Mouse (Mus musculus) liver, adult 2 months (tissue): ENCODE data around the gene Got2.

Source experiments
- CTCF ChIP-seq: fragments of 200-500 bp; IDR thresholded peaks from 2 replicates; pipeline ENCODE4 v1.5.1; 2011; ENCODE audit warnings: low read depth, low read length, control low read depth
- POLR2A ChIP-seq: fragments of 200-500 bp; IDR thresholded peaks from 2 replicates; pipeline ENCODE4 v1.6.1; 2011; ENCODE audit warnings: low read length, control low read depth; ENCODE audit not compliant: insufficient read depth; ENCODE audit errors: extremely low read depth

DNA sequence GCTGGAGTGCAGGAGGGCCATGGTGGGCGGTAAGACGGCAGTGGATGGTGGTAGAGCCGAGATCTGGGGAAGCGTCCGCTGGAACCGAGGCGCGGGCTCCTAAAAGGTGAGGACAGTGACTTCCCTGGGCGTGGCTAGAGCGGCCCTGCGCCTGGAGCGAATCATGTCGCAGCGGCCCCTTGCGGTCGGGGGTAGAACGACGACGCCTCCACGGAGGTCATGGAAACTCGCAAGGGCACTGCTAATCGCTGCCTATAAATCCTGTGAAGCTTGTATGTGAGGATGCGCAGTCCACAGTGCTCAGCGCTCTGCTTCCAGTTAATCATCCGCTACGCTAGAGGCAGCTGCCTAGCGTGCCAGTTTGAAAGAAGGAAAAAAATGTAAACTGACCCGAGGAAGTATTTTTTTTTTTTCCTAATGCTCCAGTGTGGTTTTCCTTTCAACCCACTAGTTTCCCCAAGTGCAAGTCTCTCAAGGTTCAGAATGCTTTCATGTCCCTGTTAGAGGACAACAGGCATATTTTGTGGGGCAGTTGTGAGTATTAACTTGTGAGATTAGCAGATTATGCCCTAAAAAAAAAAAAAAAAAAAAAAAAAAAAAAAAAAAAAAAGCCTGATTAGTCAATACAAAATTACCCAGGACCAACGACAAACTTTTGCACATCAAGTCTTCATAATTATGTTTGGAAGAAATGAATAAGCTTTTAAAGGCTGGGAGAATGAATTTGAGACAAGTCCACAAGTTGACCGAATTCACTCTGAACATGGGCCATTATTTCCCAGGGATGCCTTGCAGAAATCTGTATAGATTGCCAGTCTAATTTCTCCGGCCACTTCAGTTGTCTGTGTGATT is at the start of gene Got2:
- TF ChIP-seq CTCF = peak; percentile 93
- peak; percentile 38; the same call in 1 of the 2 replicates for TF ChIP-seq POLR2A
